Mouse (Mus musculus): ENCODE results near the gene Gm5485. TPM values are rescaled to one million over a fixed set of nuclear protein-coding genes. Genes with fewer than 3 reads are reported as not detected.

The Gm5485 gene
- polyA plus RNA-seq, 1 experiment from 2014 or later, result not detected

GRCm38 (mm10) chr16:48429427-48429826, 17.2 kb upstream of the Gm5485 start:
- H3K9me3 ChIP-seq (ENCODE audit: low read depth, low read length), result no peaks in the 10 kb centered on the region
- no peaks in the 10 kb centered on the region for H3K4me1 ChIP-seq (ENCODE audit: insufficient read depth)
- no peak for TF ChIP-seq CTCF (IDR thresholded peaks at IDR 0.05; ENCODE audit: low read depth)
- no peak overlapping the region for H3K4me2 ChIP-seq
- ATAC-seq (ENCODE audit: insufficient read depth), result no peak
- DNase-seq, result no peak
- no peaks in the 10 kb centered on the region for H3K36me3 ChIP-seq (ENCODE audit: insufficient read depth)
- 50% methylated on average over 1 of the region's 1 CpGs for WGBS
- no peak overlapping the region for H3K9ac ChIP-seq
- no peak overlapping the region for H3K4me3 ChIP-seq (ENCODE audit: low read depth, low read length)
- H3K27me3 ChIP-seq (ENCODE audit: insufficient read depth, low read length), result no peaks in the 10 kb centered on the region
- no peak overlapping the region for H3K27ac ChIP-seq (ENCODE audit: low read depth)

GRCm38 (mm10) chr16:48424069-48424468, 11.9 kb upstream of the Gm5485 start:
- DNase-seq (no peak), ATAC-seq (ENCODE audit: insufficient read depth) (no peak)
- no peak overlapping the region for H3K9ac ChIP-seq
- H3K27me3 ChIP-seq (ENCODE audit: insufficient read depth, low read length), result no peaks in the 10 kb centered on the region
- H3K27ac ChIP-seq (ENCODE audit: low read depth), result no peak overlapping the region
- H3K4me2 ChIP-seq, result no peak overlapping the region
- H3K9me3 ChIP-seq (ENCODE audit: low read depth, low read length), result no peaks in the 10 kb centered on the region
- no peaks in the 10 kb centered on the region for H3K36me3 ChIP-seq (ENCODE audit: insufficient read depth)
- WGBS, result 88% methylated on average over 4 of the region's 4 CpGs
- H3K4me3 ChIP-seq (ENCODE audit: low read depth, low read length), result no peak overlapping the region
- H3K4me1 ChIP-seq (ENCODE audit: insufficient read depth), result no peaks in the 10 kb centered on the region
- TF ChIP-seq CTCF (IDR thresholded peaks at IDR 0.05; ENCODE audit: low read depth), result no peak

- H3K4me2 ChIP-seq, result no peak overlapping the region
- WGBS, result 55% methylated on average over 2 of the region's 2 CpGs
- no peaks in the 10 kb centered on the region for H3K27me3 ChIP-seq (ENCODE audit: insufficient read depth, low read length)
- H3K9ac ChIP-seq, result no peak overlapping the region
- TF ChIP-seq CTCF (IDR thresholded peaks at IDR 0.05; ENCODE audit: low read depth), result no peak
- DNase-seq (no peak), ATAC-seq (ENCODE audit: insufficient read depth) (no peak)
- H3K36me3 ChIP-seq (ENCODE audit: insufficient read depth), result no peaks in the 10 kb centered on the region
- H3K4me1 ChIP-seq (ENCODE audit: insufficient read depth), result no peaks in the 10 kb centered on the region
- no peaks in the 10 kb centered on the region for H3K9me3 ChIP-seq (ENCODE audit: low read depth, low read length)
- H3K27ac ChIP-seq (ENCODE audit: low read depth), result no peak overlapping the region
- no peak overlapping the region for H3K4me3 ChIP-seq (ENCODE audit: low read depth, low read length)
Observed at GRCm38 (mm10) chr16:48422501-48422900, 10.3 kb upstream of the Gm5485 start.

GRCm38 (mm10) chr16:48419035-48419434, 6.8 kb upstream of the Gm5485 start:
- H3K9me3 ChIP-seq (ENCODE audit: low read depth, low read length), result no peaks in the 10 kb centered on the region
- no peaks in the 10 kb centered on the region for H3K27me3 ChIP-seq (ENCODE audit: insufficient read depth, low read length)
- no peak overlapping the region for H3K4me2 ChIP-seq
- H3K4me1 ChIP-seq (ENCODE audit: insufficient read depth), result no peaks in the 10 kb centered on the region
- H3K36me3 ChIP-seq (ENCODE audit: insufficient read depth), result no peaks in the 10 kb centered on the region
- H3K27ac ChIP-seq (ENCODE audit: low read depth), result no peak overlapping the region
- ATAC-seq (ENCODE audit: insufficient read depth) (no peak), DNase-seq (no peak)
- no peak overlapping the region for H3K9ac ChIP-seq
- no peak overlapping the region for H3K4me3 ChIP-seq (ENCODE audit: low read depth, low read length)
- no peak for TF ChIP-seq CTCF (IDR thresholded peaks at IDR 0.05; ENCODE audit: low read depth)
- 64% methylated on average over 2 of the region's 2 CpGs for WGBS

- no peak for TF ChIP-seq CTCF (IDR thresholded peaks at IDR 0.05; ENCODE audit: low read depth)
- Histone ChIP-seq H3K9ac (no peak overlapping the region), H3K27me3 (ENCODE audit: insufficient read depth, low read length) (no peaks in the 10 kb centered on the region), H3K36me3 (ENCODE audit: insufficient read depth) (no peaks in the 10 kb centered on the region), H3K4me1 (ENCODE audit: insufficient read depth) (no peaks in the 10 kb centered on the region), H3K4me3 (ENCODE audit: low read depth, low read length) (no peak overlapping the region), H3K9me3 (ENCODE audit: low read depth, low read length) (no peaks in the 10 kb centered on the region), H3K27ac (ENCODE audit: low read depth) (no peak overlapping the region), H3K4me2 (no peak overlapping the region)
- WGBS, result 40% methylated on average over 3 of the region's 3 CpGs
- peak; percentile 68 for DNase-seq
- peak; percentile 70; the same call in 1 of the 2 replicates for ATAC-seq (ENCODE audit: insufficient read depth)
Observed at GRCm38 (mm10) chr16:48418557-48418956, 6.3 kb upstream of the Gm5485 start.

GRCm38 (mm10) chr16:48410125-48410524, 2.1 kb downstream of the Gm5485 start:
- no peak overlapping the region for H3K9ac ChIP-seq
- H3K36me3 ChIP-seq (ENCODE audit: insufficient read depth), result no peaks in the 10 kb centered on the region
- H3K27me3 ChIP-seq (ENCODE audit: insufficient read depth, low read length), result no peaks in the 10 kb centered on the region
- H3K27ac ChIP-seq (ENCODE audit: low read depth), result no peak overlapping the region
- WGBS, result 38% methylated on average over 3 of the region's 3 CpGs
- peak overlapping the region; percentile 41; the same call in 1 of the 2 replicates for H3K4me2 ChIP-seq
- H3K4me3 ChIP-seq (ENCODE audit: low read depth, low read length), result no peak overlapping the region
- DNase-seq (peak; percentile 50), ATAC-seq (ENCODE audit: insufficient read depth) (peak; percentile 87)
- no peaks in the 10 kb centered on the region for H3K9me3 ChIP-seq (ENCODE audit: low read depth, low read length)
- H3K4me1 ChIP-seq (ENCODE audit: insufficient read depth), result peaks cover 5% of the 10 kb centered on the region; the same call in 1 of the 2 replicates
- no peak for TF ChIP-seq CTCF (IDR thresholded peaks at IDR 0.05; ENCODE audit: low read depth)

GRCm38 (mm10) chr16:48409580-48409979, 2.6 kb downstream of the Gm5485 start:
- ATAC-seq (ENCODE audit: insufficient read depth) (peak; percentile 52; the same call in 1 of the 2 replicates), DNase-seq (peak; percentile 52)
- Histone ChIP-seq H3K36me3 (ENCODE audit: insufficient read depth) (no peaks in the 10 kb centered on the region), H3K27me3 (ENCODE audit: insufficient read depth, low read length) (no peaks in the 10 kb centered on the region), H3K9me3 (ENCODE audit: low read depth, low read length) (no peaks in the 10 kb centered on the region), H3K4me1 (ENCODE audit: insufficient read depth) (peaks cover 5% of the 10 kb centered on the region; the same call in 1 of the 2 replicates), H3K9ac (no peak overlapping the region), H3K4me3 (ENCODE audit: low read depth, low read length) (no peak overlapping the region), H3K4me2 (peak overlapping the region; percentile 41), H3K27ac (ENCODE audit: low read depth) (no peak overlapping the region)
- TF ChIP-seq CTCF (IDR thresholded peaks at IDR 0.05; ENCODE audit: low read depth), result no peak
- WGBS, result 9% methylated on average over 7 of the region's 7 CpGs

All from lung, embryonic 14.5 days (tissue).